Mouse (Mus musculus) thymus, adult 2 months (tissue): ENCODE data around the gene Zfp335.

Experiments
- CTCF ChIP-seq: fragments of 200-500 bp; IDR thresholded peaks from 2 replicates; pipeline ENCODE4 v1.5.1; 2012; ENCODE audit warnings: mild to moderate bottlenecking, control low read depth, low read length, moderate library complexity, borderline replicate concordance; ENCODE audit not compliant: control insufficient read depth, poor library complexity, insufficient read depth; ENCODE audit errors: extremely low read depth
- POLR2A ChIP-seq: fragments of 200-500 bp; IDR thresholded peaks from 2 replicates; pipeline ENCODE4 v1.6.1; 2012; ENCODE audit warnings: mild to moderate bottlenecking, low read length, control low read depth, moderate library complexity; ENCODE audit not compliant: control insufficient read depth, poor library complexity, insufficient read depth; ENCODE audit errors: extremely low read depth

- TF ChIP-seq CTCF = no peak
- TF ChIP-seq POLR2A = no peak
Measured at GRCm38 (mm10) chr2:164912151-164912550, 594 bp upstream of the Zfp335 start.
